Mouse (Mus musculus) limb, embryonic 15.5 days (tissue): ENCODE measurements around the gene Speer4f1. TPM values are rescaled to one million over a fixed set of nuclear protein-coding genes. Genes with fewer than 3 reads are reported as not detected.
A peak's percentile ranks its signal among the peaks of the same experiment; 100 is the strongest.
"Not testable (repeated sequence)": the region's sequence is repeated elsewhere in the genome, so short reads cannot be mapped to it uniquely, and the experiment has no call there.

Experiments
- ATAC-seq: fragments of 200-750 bp; cut with Nextera tagmentation; 2 replicates; pipeline ENCODE4 v1.8.0; 2017; ENCODE audit warnings: low read depth, moderate TSS enrichment; ENCODE audit not compliant: insufficient number of reproducible peaks, low FRiP score, low TSS enrichment
- H3K27ac ChIP-seq: fragments of 300-500 bp; sonication (generic); 2 replicates; pipeline ENCODE4 v1.5.1; 2015; ENCODE audit warnings: moderate library complexity, mild to moderate bottlenecking, inconsistent platforms
- H3K27me3 ChIP-seq: fragments of 300-500 bp; sonication (generic); 2 replicates; pipeline ENCODE4 v1.6.1; 2015; ENCODE audit warnings: inconsistent platforms
- H3K36me3 ChIP-seq: fragments of 300-500 bp; sonication (generic); 2 replicates; pipeline ENCODE4 v1.6.1; 2015; ENCODE audit warnings: inconsistent platforms
- H3K4me1 ChIP-seq: fragments of 300-500 bp; sonication (generic); 2 replicates; pipeline ENCODE4 v1.6.1; 2015; ENCODE audit warnings: inconsistent platforms
- H3K4me2 ChIP-seq: fragments of 300-500 bp; sonication (generic); 2 replicates; pipeline ENCODE4 v1.6.1; 2015; ENCODE audit warnings: mild to moderate bottlenecking, inconsistent platforms
- H3K4me3 ChIP-seq: fragments of 300-500 bp; sonication (generic); 2 replicates; pipeline ENCODE4 v1.5.1; 2015; ENCODE audit warnings: mild to moderate bottlenecking, inconsistent platforms
- H3K9ac ChIP-seq: fragments of 300-500 bp; sonication (generic); 2 replicates; pipeline ENCODE4 v1.6.1; 2015; ENCODE audit warnings: inconsistent platforms
- H3K9me3 ChIP-seq: fragments of 300-500 bp; sonication (generic); 2 replicates; pipeline ENCODE4 v1.6.1; 2016; ENCODE audit warnings: inconsistent platforms
- WGBS: fragments of 180-500 bp; shearing (Covaris S2); methylation state at CpG from one replicate; pipeline ENCODE4 v1.1.7; 2015; 5-methylcytosine and 5-hydroxymethylcytosine counted together
- polyA plus RNA-seq: library from polyadenylated mRNA; unstranded; fragments of >200 nt; fragmentation: Nextera tagmentation; extraction: Ambion mirVana; gene quantifications from 2 replicates; pipeline ENCODE4 v1.2.1, GENCODE M21; 2015

Gene Speer4f1
- polyA plus RNA-seq = not detected in 2 replicates

GRCm38 (mm10) chr5:17475798-17476197, at the start of gene Speer4f1:
Gene Speer4f1, plus strand, starts transcription at chr5:17476098.
- not testable (repeated sequence) for H3K27me3 ChIP-seq, H3K9ac ChIP-seq, H3K4me2 ChIP-seq, ATAC-seq, H3K36me3 ChIP-seq, H3K9me3 ChIP-seq, H3K4me3 ChIP-seq, H3K27ac ChIP-seq, H3K4me1 ChIP-seq
- WGBS = 90% methylated on average over 1 of the region's 1 CpGs

- no peaks in the 10 kb centered on the region for H3K9me3 ChIP-seq
- no peaks in the 10 kb centered on the region for H3K27me3 ChIP-seq
- WGBS = 86% methylated on average over 1 of the region's 1 CpGs
- no peaks in the 10 kb centered on the region for H3K4me1 ChIP-seq
- no peak overlapping the region for H3K9ac ChIP-seq
- no peak overlapping the region for H3K27ac ChIP-seq
- H3K4me2 ChIP-seq = no peak overlapping the region
- H3K36me3 ChIP-seq = no peaks in the 10 kb centered on the region
- no peak for ATAC-seq
- H3K4me3 ChIP-seq = no peak overlapping the region
Observed at GRCm38 (mm10) chr5:17426930-17427329, 49.0 kb upstream of the Speer4f1 start.

GRCm38 (mm10) chr5:17434721-17435120, 41.2 kb upstream of the Speer4f1 start:
- ATAC-seq = no peak
- Histone ChIP-seq H3K4me1 (no peaks in the 10 kb centered on the region), H3K27ac (no peak overlapping the region), H3K27me3 (no peaks in the 10 kb centered on the region), H3K9ac (no peak overlapping the region), H3K4me2 (no peak overlapping the region), H3K4me3 (no peak overlapping the region), H3K9me3 (no peaks in the 10 kb centered on the region), H3K36me3 (no peaks in the 10 kb centered on the region)
- WGBS = 38% methylated on average over 3 of the region's 3 CpGs

- no peaks in the 10 kb centered on the region for H3K27me3 ChIP-seq
- no peaks in the 10 kb centered on the region for H3K4me1 ChIP-seq
- no peaks in the 10 kb centered on the region for H3K9me3 ChIP-seq
- 14% methylated on average over 2 of the region's 2 CpGs for WGBS
- H3K27ac ChIP-seq = no peak overlapping the region
- no peak for ATAC-seq
- H3K9ac ChIP-seq = no peak overlapping the region
- H3K36me3 ChIP-seq = no peaks in the 10 kb centered on the region
- H3K4me2 ChIP-seq = no peak overlapping the region
- no peak overlapping the region for H3K4me3 ChIP-seq
Observed at GRCm38 (mm10) chr5:17436209-17436608, 39.7 kb upstream of the Speer4f1 start.

GRCm38 (mm10) chr5:17439487-17440102, 36.3 kb upstream of the Speer4f1 start:
- Histone ChIP-seq H3K27me3 (no peaks in the 10 kb centered on the region), H3K9me3 (no peaks in the 10 kb centered on the region), H3K4me2 (no peak overlapping the region), H3K36me3 (no peaks in the 10 kb centered on the region), H3K27ac (no peak overlapping the region), H3K4me1 (no peaks in the 10 kb centered on the region), H3K9ac (no peak overlapping the region), H3K4me3 (no peak overlapping the region)
- ATAC-seq = no peak

- Histone ChIP-seq H3K4me1 (no peaks in the 10 kb centered on the region), H3K27me3 (no peaks in the 10 kb centered on the region), H3K36me3 (no peaks in the 10 kb centered on the region), H3K4me2 (no peak overlapping the region), H3K9me3 (no peaks in the 10 kb centered on the region), H3K4me3 (no peak overlapping the region), H3K9ac (no peak overlapping the region), H3K27ac (no peak overlapping the region)
- 87% methylated on average over 5 of the region's 5 CpGs for WGBS
- no peak for ATAC-seq
Observed at GRCm38 (mm10) chr5:17454059-17454458, 21.8 kb upstream of the Speer4f1 start.

GRCm38 (mm10) chr5:17454952-17455586, 20.8 kb upstream of the Speer4f1 start:
- H3K9me3 ChIP-seq = no peaks in the 10 kb centered on the region
- H3K36me3 ChIP-seq = no peaks in the 10 kb centered on the region
- H3K4me1 ChIP-seq = no peaks in the 10 kb centered on the region
- H3K9ac ChIP-seq = no peak overlapping the region
- no peak for ATAC-seq
- 81% methylated on average over 6 of the region's 6 CpGs for WGBS
- no peak overlapping the region for H3K4me3 ChIP-seq
- H3K27ac ChIP-seq = no peak overlapping the region
- no peak overlapping the region for H3K4me2 ChIP-seq
- no peaks in the 10 kb centered on the region for H3K27me3 ChIP-seq

GRCm38 (mm10) chr5:17456671-17457070, 19.2 kb upstream of the Speer4f1 start:
- no peak overlapping the region for H3K4me2 ChIP-seq
- H3K9ac ChIP-seq = no peak overlapping the region
- H3K36me3 ChIP-seq = no peaks in the 10 kb centered on the region
- no peaks in the 10 kb centered on the region for H3K9me3 ChIP-seq
- 64% methylated on average over 3 of the region's 3 CpGs for WGBS
- no peaks in the 10 kb centered on the region for H3K27me3 ChIP-seq
- no peak for ATAC-seq
- no peak overlapping the region for H3K27ac ChIP-seq
- no peak overlapping the region for H3K4me3 ChIP-seq
- H3K4me1 ChIP-seq = no peaks in the 10 kb centered on the region

- H3K4me1 ChIP-seq, H3K27ac ChIP-seq, H3K27me3 ChIP-seq, H3K4me2 ChIP-seq, H3K36me3 ChIP-seq, H3K4me3 ChIP-seq, H3K9me3 ChIP-seq, ATAC-seq, H3K9ac ChIP-seq: not testable (repeated sequence)
- 69% methylated on average over 4 of the region's 4 CpGs for WGBS
Observed at GRCm38 (mm10) chr5:17468120-17468519, 7.8 kb upstream of the Speer4f1 start.

- ATAC-seq = no peak
- Histone ChIP-seq H3K9ac (no peak overlapping the region), H3K27ac (no peak overlapping the region), H3K27me3 (no peaks in the 10 kb centered on the region), H3K36me3 (no peaks in the 10 kb centered on the region), H3K4me1 (no peaks in the 10 kb centered on the region), H3K4me3 (no peak overlapping the region), H3K4me2 (no peak overlapping the region), H3K9me3 (no peaks in the 10 kb centered on the region)
- 79% methylated on average over 1 of the region's 1 CpGs for WGBS
Observed at GRCm38 (mm10) chr5:17476476-17476875, 578 bp downstream of the Speer4f1 start.

GRCm38 (mm10) chr5:17489894-17490293, 14.0 kb downstream of the Speer4f1 start:
- 49% methylated on average over 1 of the region's 1 CpGs for WGBS
- H3K27ac ChIP-seq = no peak overlapping the region
- peak; percentile 61; the same call in 1 of the 2 replicates for ATAC-seq
- peaks cover 6% of the 10 kb centered on the region; the same call in 1 of the 2 replicates for H3K4me1 ChIP-seq
- H3K27me3 ChIP-seq = no peaks in the 10 kb centered on the region
- H3K9ac ChIP-seq = no peak overlapping the region
- no peak overlapping the region for H3K4me2 ChIP-seq
- no peaks in the 10 kb centered on the region for H3K36me3 ChIP-seq
- H3K9me3 ChIP-seq = no peaks in the 10 kb centered on the region
- H3K4me3 ChIP-seq = no peak overlapping the region

- Histone ChIP-seq H3K27ac (no peak overlapping the region), H3K36me3 (no peaks in the 10 kb centered on the region), H3K27me3 (no peaks in the 10 kb centered on the region), H3K9ac (no peak overlapping the region), H3K4me2 (no peak overlapping the region), H3K9me3 (no peaks in the 10 kb centered on the region), H3K4me1 (peaks cover 3% of the 10 kb centered on the region; the same call in 1 of the 2 replicates), H3K4me3 (no peak overlapping the region)
- no peak for ATAC-seq
- WGBS = 86% methylated on average over 2 of the region's 2 CpGs
Observed at GRCm38 (mm10) chr5:17495616-17496015, 19.7 kb downstream of the Speer4f1 start.
